Mouse (Mus musculus): ENCODE measurements around the gene Atxn10.

The Atxn10 gene

DNA sequence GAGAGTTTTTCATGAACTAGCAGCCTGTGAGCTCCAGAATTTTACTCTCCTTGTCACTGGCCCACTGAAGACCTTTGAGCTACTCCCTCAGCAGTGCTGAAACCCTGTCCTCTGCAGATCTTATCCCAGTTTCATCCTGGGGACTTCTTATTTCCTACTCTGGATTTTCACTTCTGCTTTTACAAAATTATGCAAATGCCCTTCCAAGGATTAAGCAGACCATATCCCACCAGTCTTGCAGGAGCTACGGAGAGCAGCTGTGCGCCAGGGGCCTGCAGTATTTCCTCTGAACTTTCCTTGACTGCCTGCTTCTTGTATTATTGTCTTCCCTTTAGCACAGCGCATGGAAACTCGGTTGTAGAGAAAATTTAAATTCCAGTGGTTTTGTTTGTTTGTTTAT is 68.7 kb downstream of the Atxn10 start:
- DNase-seq (ENCODE audit: low read depth, low spot score) = no peak

- no peak for DNase-seq (ENCODE audit: low read depth, low spot score)
Observed at GRCm38 (mm10) chr15:85405567-85405966, 69.5 kb downstream of the Atxn10 start.

DNA sequence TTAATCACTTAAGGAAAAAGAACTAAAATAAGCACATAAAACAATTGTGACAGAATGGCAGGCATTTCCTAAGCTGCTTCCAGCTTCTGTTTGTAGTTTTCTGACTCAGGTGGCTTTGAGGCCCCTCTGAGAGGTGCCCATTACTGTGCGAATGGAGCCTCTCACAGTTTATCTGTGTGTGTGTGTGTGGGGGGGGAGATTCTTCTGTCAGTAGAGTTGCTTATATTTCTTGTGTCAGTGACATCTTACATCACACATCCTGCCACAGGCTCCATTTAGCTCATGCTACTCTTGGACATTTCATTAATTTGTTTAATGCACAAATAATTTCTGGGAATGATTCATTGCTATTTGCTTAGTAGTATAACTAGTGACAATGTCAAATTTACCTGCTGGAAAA is 70.8 kb downstream of the Atxn10 start:
- no peak for DNase-seq (ENCODE audit: low read depth, low spot score)

- DNase-seq (ENCODE audit: low read depth, low spot score) = no peak
Observed at GRCm38 (mm10) chr15:85407342-85407741, 71.3 kb downstream of the Atxn10 start.

- no peak for DNase-seq (ENCODE audit: low read depth, low spot score)
Observed at GRCm38 (mm10) chr15:85408790-85409189, 72.7 kb downstream of the Atxn10 start.

DNA sequence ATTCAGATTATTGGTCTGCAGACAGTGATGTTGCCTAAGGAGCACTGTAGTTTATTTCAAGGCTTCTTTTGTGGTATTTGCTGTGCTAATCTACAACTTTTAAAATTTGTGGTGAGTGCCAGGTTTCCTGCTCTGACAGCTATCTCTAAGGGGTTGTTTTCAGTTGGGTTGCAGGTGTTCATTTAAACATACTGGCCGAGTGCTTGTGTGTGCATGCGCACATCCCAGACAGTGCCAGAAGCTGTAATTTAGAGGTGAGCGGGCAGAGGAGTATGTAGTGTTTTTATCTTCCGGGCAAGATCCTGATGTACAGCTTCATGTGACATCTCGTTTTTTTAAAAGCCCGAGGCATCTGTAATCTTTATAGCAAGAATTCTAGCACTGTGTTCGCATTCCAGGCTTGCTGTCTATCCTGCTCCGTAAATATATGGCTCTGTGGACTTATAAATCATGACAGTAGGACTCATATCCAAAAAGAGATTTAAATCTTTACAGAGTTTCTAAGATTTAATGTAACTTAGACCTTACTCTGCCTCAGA is 73.3 kb downstream of the Atxn10 start:
- DNase-seq (ENCODE audit: low read depth, low spot score) = no peak

- no peak for DNase-seq (ENCODE audit: low read depth, low spot score)
Observed at GRCm38 (mm10) chr15:85409836-85410235, 73.8 kb downstream of the Atxn10 start.

GRCm38 (mm10) chr15:85414620-85415019 is 78.6 kb downstream of the Atxn10 start:
- DNase-seq (ENCODE audit: low read depth, low spot score) = no peak

GRCm38 (mm10) chr15:85420686-85421085 is 84.6 kb downstream of the Atxn10 start:
- DNase-seq (ENCODE audit: low read depth, low spot score) = no peak

DNA sequence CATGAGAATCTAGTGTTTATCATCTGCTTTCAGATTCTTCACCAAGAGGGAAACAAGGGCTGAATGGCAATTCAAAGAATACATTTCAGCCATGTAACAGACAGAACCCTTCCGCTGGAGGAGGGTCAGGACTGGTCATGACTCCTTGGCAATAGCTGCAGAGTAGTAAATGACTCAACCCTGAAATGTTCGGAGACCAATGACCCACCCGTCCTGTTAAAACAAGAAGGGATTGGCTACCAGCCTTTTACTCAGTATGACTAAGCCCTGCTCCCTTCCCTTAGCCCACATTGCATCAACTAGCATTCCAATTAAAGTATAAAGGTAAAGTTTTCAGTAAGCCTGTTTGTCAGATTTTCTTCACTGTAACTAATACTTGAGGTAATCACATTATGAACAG is 88.2 kb downstream of the Atxn10 start:
- DNase-seq (ENCODE audit: low read depth, low spot score) = no peak

GRCm38 (mm10) chr15:85428140-85428539 is 92.1 kb downstream of the Atxn10 start:
- no peak for DNase-seq (ENCODE audit: low read depth, low spot score)

DNA sequence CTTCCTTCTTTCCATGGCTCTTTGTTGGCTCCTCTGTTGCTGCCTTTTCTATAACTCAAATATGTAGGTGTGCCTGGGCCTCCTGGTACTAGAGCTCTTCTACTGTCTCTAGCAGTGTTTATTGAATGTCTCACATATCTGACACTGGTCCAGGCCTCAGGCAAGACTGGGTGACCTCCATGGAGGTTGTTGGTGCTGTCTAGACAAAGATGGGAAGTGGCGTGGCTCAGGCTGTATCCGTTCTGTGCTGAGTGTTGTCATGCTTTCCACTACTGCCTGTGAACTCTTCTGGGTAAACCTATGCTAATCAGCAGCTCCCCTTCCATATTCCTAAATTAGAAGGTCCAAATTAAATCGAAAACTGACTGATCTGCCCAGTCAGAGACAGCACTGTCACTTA is 106.5 kb downstream of the Atxn10 start:
- no peak for DNase-seq (ENCODE audit: low read depth, low spot score)

GRCm38 (mm10) chr15:85446652-85447051 is 110.6 kb downstream of the Atxn10 start:
- DNase-seq (ENCODE audit: low read depth, low spot score) = no peak

- no peak for DNase-seq (ENCODE audit: low read depth, low spot score)
Observed at GRCm38 (mm10) chr15:85456891-85457290, 120.8 kb downstream of the Atxn10 start.

GRCm38 (mm10) chr15:85457838-85458237 is 121.8 kb downstream of the Atxn10 start:
- no peak for DNase-seq (ENCODE audit: low read depth, low spot score)

GRCm38 (mm10) chr15:85458631-85459082 is 122.6 kb downstream of the Atxn10 start:
- no peak for DNase-seq (ENCODE audit: low read depth, low spot score)

DNA sequence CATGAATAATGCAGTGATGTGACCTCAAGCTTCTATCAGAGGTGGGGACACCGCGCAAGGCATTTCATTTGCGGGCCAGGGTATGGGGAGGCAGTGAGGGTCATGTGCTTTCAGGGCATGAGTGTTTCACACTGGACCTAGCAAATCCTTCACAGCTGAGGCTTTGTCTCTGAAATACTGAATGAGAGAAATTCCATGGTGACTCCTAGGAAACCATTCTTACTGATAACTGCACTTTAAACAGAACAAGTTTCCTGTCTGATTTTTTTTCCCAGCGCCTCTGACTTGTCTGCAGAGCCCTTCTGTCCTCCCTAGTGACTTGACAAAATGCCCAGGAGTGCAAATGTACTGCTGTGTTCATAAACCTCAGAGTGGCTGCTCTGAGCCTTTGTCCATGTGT is 125.5 kb downstream of the Atxn10 start:
- DNase-seq (ENCODE audit: low read depth, low spot score) = no peak

GRCm38 (mm10) chr15:85462138-85462537 is 126.1 kb downstream of the Atxn10 start:
- DNase-seq (ENCODE audit: low read depth, low spot score) = no peak

- DNase-seq (ENCODE audit: low read depth, low spot score) = no peak
Observed at GRCm38 (mm10) chr15:85463027-85463790, 127.2 kb downstream of the Atxn10 start.

- no peak for DNase-seq (ENCODE audit: low read depth, low spot score)
Observed at GRCm38 (mm10) chr15:85464190-85464589, 128.1 kb downstream of the Atxn10 start.

DNA sequence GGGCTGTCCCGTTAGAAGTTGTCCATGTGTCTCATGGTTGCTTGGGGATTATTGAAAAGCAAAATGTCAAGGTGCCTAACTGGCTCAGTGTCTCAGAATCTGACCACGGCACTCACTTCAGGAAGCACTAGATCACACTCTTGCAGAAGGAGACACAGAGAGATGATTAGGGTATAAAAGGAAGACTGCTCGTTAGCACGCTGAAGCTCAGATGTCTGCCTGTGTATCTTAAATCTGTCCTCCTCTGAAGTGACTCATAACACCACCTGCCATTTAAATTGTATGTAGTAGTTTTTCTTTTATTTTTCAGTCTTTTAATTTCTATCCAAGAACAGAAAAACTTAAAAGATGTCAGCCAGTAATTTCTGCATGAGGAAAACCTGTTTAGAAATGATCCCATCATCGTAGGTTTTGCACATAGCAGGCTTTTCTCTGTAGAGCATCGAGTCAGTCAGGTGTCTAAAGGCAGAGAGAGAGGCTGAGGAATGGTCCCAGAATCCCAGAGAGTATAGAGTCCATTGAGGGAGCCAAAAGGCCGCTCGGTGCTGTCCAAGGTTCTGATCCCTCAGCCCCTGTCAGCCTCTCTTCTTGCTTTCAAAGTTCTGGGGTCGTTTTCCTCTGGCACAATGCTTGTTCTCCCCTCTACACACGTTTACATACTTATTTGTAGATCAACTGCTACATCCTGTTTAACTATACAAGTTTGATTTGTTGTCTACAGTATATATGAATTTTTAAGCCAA is 128.9 kb downstream of the Atxn10 start:
- no peak for DNase-seq (ENCODE audit: low read depth, low spot score)

GRCm38 (mm10) chr15:85466456-85467067 is 130.5 kb downstream of the Atxn10 start:
- no peak for DNase-seq (ENCODE audit: low read depth, low spot score)
